Comparison of ENCODE assay signal across 19 mouse cellular contexts in genomic region chr13:71214776-71215175, GRCm38 (mm10).
A peak's percentile ranks its signal among the peaks of the same experiment; 100 is the strongest.
DNase-seq lines count a peak whose midpoint lies in the region; ATAC-seq and TF ChIP-seq lines count a peak whose summit lies in the region.
"Had no signal": no experiment of that assay in that cellular context is flagged by ENCODE, and none has a peak within 500 bp of the region (broad histone marks: within the 10 kb centered on the region; RNA-seq: fewer than 3 reads in every experiment).

No protein-coding gene starts in this region.

- 22% methylated on average over 5 of the region's 5 CpGs for WGBS in limb, embryonic 13.5 days

- no peak overlapping the region for H3K4me2 ChIP-seq in limb, embryonic 13.5 days (replicated peaks)
- H3K4me2 ChIP-seq: kidney, embryonic 15.5 days; midbrain, embryonic 12.5 days; neural tube, embryonic 15.5 days had no signal

- H3K27me3 ChIP-seq in limb, embryonic 13.5 days, result 0 out of 2 replicates have a peak, but pooled peaks cover 3% of the 10 kb centered on the region
- H3K27me3 ChIP-seq: neural tube, embryonic 15.5 days had no signal

- H3K9me3 ChIP-seq in limb, embryonic 13.5 days, result no peaks in the 10 kb centered on the region
- H3K9me3 ChIP-seq: kidney, embryonic 15.5 days; midbrain, embryonic 12.5 days; neural tube, embryonic 15.5 days had no signal

- H3K4me1 ChIP-seq in limb, embryonic 13.5 days, result no peaks in the 10 kb centered on the region
- H3K4me1 ChIP-seq: kidney, embryonic 15.5 days had no signal

- DNase-seq in frontal cortex, postnatal 25 days (ENCODE audit: low spot score in 2 of 2), result no peak
- peak; percentile 9 for DNase-seq in 3T3-L1 (ENCODE audit: low read depth, low spot score)
- DNase-seq in brain, embryonic 14.5 days (ENCODE audit: low read depth), result peak; percentile 23
- no peak for DNase-seq in urinary bladder, postnatal 10 days (ENCODE audit: low spot score)
- DNase-seq in right cerebral cortex, postnatal 36 days (ENCODE audit: low spot score in 2 of 2), result no peak
- no peak for DNase-seq in urinary bladder, adult 18-20 months (ENCODE audit: low spot score in 2 of 2)
- DNase-seq: adrenal gland, postnatal 25 days; cerebellum, adult 8-10 months; heart, adult 18-20 months; lung, adult 18-20 months; lung, postnatal 36 days had no signal

- TF ChIP-seq POLR2A in brain, embryonic 14.5 days (IDR thresholded peaks at IDR 0.05; ENCODE audit: borderline replicate concordance, extremely low read depth, insufficient read depth, insufficient read length, poor library complexity, severe bottlenecking), result no peak

- H3K27ac ChIP-seq in limb, embryonic 13.5 days, result no peak overlapping the region
- H3K27ac ChIP-seq: kidney, embryonic 15.5 days; midbrain, embryonic 12.5 days; neural tube, embryonic 15.5 days had no signal

- no peak overlapping the region for H3K9ac ChIP-seq in limb, embryonic 13.5 days
- H3K9ac ChIP-seq: kidney, embryonic 15.5 days; midbrain, embryonic 12.5 days; neural tube, embryonic 15.5 days had no signal

- no peak for TF ChIP-seq CTCF in brain, embryonic 14.5 days (IDR thresholded peaks at IDR 0.05; ENCODE audit: borderline replicate concordance, extremely low read depth, insufficient read depth, insufficient read length)

- no peak overlapping the region for H3K4me3 ChIP-seq in limb, embryonic 13.5 days
- H3K4me3 ChIP-seq: kidney, embryonic 15.5 days; midbrain, embryonic 12.5 days; myocyte; neural tube, embryonic 15.5 days had no signal

- H3K36me3 ChIP-seq in limb, embryonic 13.5 days, result no peaks in the 10 kb centered on the region
- H3K36me3 ChIP-seq: kidney, embryonic 15.5 days; midbrain, embryonic 12.5 days; neural tube, embryonic 15.5 days had no signal

- peak; percentile 59 for ATAC-seq in frontal cortex, adult (ENCODE audit: low TSS enrichment)
- ATAC-seq in limb, embryonic 13.5 days (ENCODE audit: low FRiP score, low read depth), result peak; percentile 44; the same call in 1 of the 2 replicates
- ATAC-seq: forebrain, embryonic 14.5 days; inflammation-experienced regulatory T-cells, adult 6 months had no signal

Comparison
In these comparisons a context has a peak if more than half of its experiments do, and no peak if none do; other contexts are left out.
1. DNase-seq: peak in 3T3-L1 (single experiment) and brain, embryonic 14.5 days (single experiment); none in frontal cortex, postnatal 25 days (0 of 2), urinary bladder, postnatal 10 days (single experiment), right cerebral cortex, postnatal 36 days (0 of 2) and urinary bladder, adult 18-20 months (0 of 2).